Mouse (Mus musculus) lung, postnatal 0 days (tissue): Measurements from ENCODE around the gene Sgcg. TPM values are rescaled to one million over a fixed set of nuclear protein-coding genes. Genes with fewer than 3 reads are reported as not detected.

Experiments used
- ATAC-seq: fragments of 200-750 bp; cut with Nextera tagmentation; 2 replicates; pipeline ENCODE4 v1.8.0; 2017; ENCODE audit warnings: moderate library complexity
- DNase-seq: peaks from one replicate; pipeline ENCODE4 v3.0.0-alpha.2; 2016; ENCODE audit warnings: low spot score
- H3K27ac ChIP-seq: fragments of 300-500 bp; sonication (generic); 2 replicates; pipeline ENCODE4 v1.5.1; 2014; ENCODE audit warnings: antibody characterized with exemption, mild to moderate bottlenecking, low read length, mixed read lengths
- H3K27me3 ChIP-seq: fragments of 300-500 bp; sonication (generic); replicated peaks from 2 replicates; pipeline ENCODE4 v1.6.1; 2014; ENCODE audit warnings: low read length, mixed read lengths; ENCODE audit not compliant: insufficient read depth
- H3K36me3 ChIP-seq: fragments of 300-500 bp; sonication (generic); 2 replicates; pipeline ENCODE4 v1.6.1; 2014; ENCODE audit warnings: low read length, mixed read lengths; ENCODE audit not compliant: insufficient read depth
- H3K4me1 ChIP-seq: fragments of 300-500 bp; sonication (generic); 2 replicates; pipeline ENCODE4 v1.6.1; 2014; ENCODE audit warnings: antibody characterized with exemption, low read depth, low read length, mixed read lengths; ENCODE audit not compliant: insufficient read depth
- H3K4me2 ChIP-seq: fragments of 300-500 bp; sonication (generic); replicated peaks from 2 replicates; pipeline ENCODE4 v1.6.1; 2014; ENCODE audit warnings: low read depth, mild to moderate bottlenecking, low read length, moderate library complexity, mixed read lengths
- H3K4me3 ChIP-seq: fragments of 300-500 bp; sonication (generic); 2 replicates; pipeline ENCODE4 v1.5.1; 2014; ENCODE audit warnings: low read depth, low read length
- H3K9ac ChIP-seq: fragments of 300-500 bp; sonication (generic); replicated peaks from 2 replicates; pipeline ENCODE4 v1.6.1; 2014; ENCODE audit warnings: low read depth, mild to moderate bottlenecking
- H3K9me3 ChIP-seq: fragments of 300-500 bp; sonication (generic); 2 replicates; pipeline ENCODE4 v1.6.1; 2016; ENCODE audit warnings: low read length, mixed read lengths
- CTCF ChIP-seq: IDR thresholded peaks from 2 replicates; pipeline ENCODE4 v1.5.1; 2016; ENCODE audit warnings: antibody characterized with exemption, mild to moderate bottlenecking
- EP300 ChIP-seq: IDR thresholded peaks from 2 replicates; pipeline ENCODE4 v1.6.1; 2016; ENCODE audit warnings: antibody characterized with exemption, mild to moderate bottlenecking, control low read depth
- WGBS: fragments of 180-500 bp; shearing (Covaris S2); extraction: QIAGEN DNeasy Blood & Tissue Kit; methylation state at CpG from one replicate; pipeline ENCODE4 v1.1.7; 2014; 5-methylcytosine and 5-hydroxymethylcytosine counted together
- polyA plus RNA-seq: library from polyadenylated mRNA; unstranded; fragments of >200 nt; fragmentation: Nextera tagmentation; extraction: Ambion mirVana; gene quantifications from 2 replicates; pipeline ENCODE4 v1.2.1, GENCODE M21; 2015

Sgcg gene
- polyA plus RNA-seq, 1 experiment from 2014 or later, result 6.1 TPM

GRCm38 (mm10) chr14:61226151-61226550 lies 32.1 kb downstream of the Sgcg start:
- Histone ChIP-seq H3K4me3 (no peak overlapping the region), H3K9me3 (no peaks in the 10 kb centered on the region), H3K27ac (no peak overlapping the region), H3K36me3 (no peaks in the 10 kb centered on the region), H3K4me2 (no peak overlapping the region), H3K4me1 (no peaks in the 10 kb centered on the region), H3K27me3 (no peaks in the 10 kb centered on the region), H3K9ac (no peak overlapping the region)
- TF ChIP-seq CTCF (no peak), EP300 (no peak)
- ATAC-seq, result no peak
- 86% methylated on average over 1 of the region's 1 CpGs for WGBS
- DNase-seq, result no peak

- Histone ChIP-seq H3K9me3 (no peaks in the 10 kb centered on the region), H3K4me3 (no peak overlapping the region), H3K4me2 (no peak overlapping the region), H3K9ac (no peak overlapping the region), H3K4me1 (no peaks in the 10 kb centered on the region), H3K27ac (no peak overlapping the region), H3K27me3 (no peaks in the 10 kb centered on the region), H3K36me3 (no peaks in the 10 kb centered on the region)
- 71% methylated on average over 5 of the region's 5 CpGs for WGBS
- DNase-seq, result no peak
- ATAC-seq, result no peak
- TF ChIP-seq EP300 (no peak), CTCF (no peak)
Observed at GRCm38 (mm10) chr14:61224387-61225077, 33.8 kb downstream of the Sgcg start.

GRCm38 (mm10) chr14:61223740-61224139 lies 34.5 kb downstream of the Sgcg start:
- Histone ChIP-seq H3K4me1 (no peaks in the 10 kb centered on the region), H3K4me2 (no peak overlapping the region), H3K9me3 (no peaks in the 10 kb centered on the region), H3K4me3 (no peak overlapping the region), H3K36me3 (no peaks in the 10 kb centered on the region), H3K27ac (no peak overlapping the region), H3K9ac (no peak overlapping the region), H3K27me3 (no peaks in the 10 kb centered on the region)
- no peak for TF ChIP-seq CTCF
- no peak for TF ChIP-seq EP300
- ATAC-seq (no peak), DNase-seq (no peak)
- WGBS, result 62% methylated on average over 4 of the region's 4 CpGs

GRCm38 (mm10) chr14:61222506-61222905 lies 35.8 kb downstream of the Sgcg start:
- 58% methylated on average over 6 of the region's 6 CpGs for WGBS
- no peak overlapping the region for H3K4me2 ChIP-seq
- H3K9ac ChIP-seq, result no peak overlapping the region
- DNase-seq (no peak), ATAC-seq (no peak)
- H3K27me3 ChIP-seq, result no peaks in the 10 kb centered on the region
- no peak overlapping the region for H3K27ac ChIP-seq
- no peak overlapping the region for H3K4me3 ChIP-seq
- no peak for TF ChIP-seq EP300
- no peak for TF ChIP-seq CTCF
- no peaks in the 10 kb centered on the region for H3K36me3 ChIP-seq
- H3K4me1 ChIP-seq, result no peaks in the 10 kb centered on the region
- H3K9me3 ChIP-seq, result no peaks in the 10 kb centered on the region

GRCm38 (mm10) chr14:61221166-61221565 lies 37.1 kb downstream of the Sgcg start:
- TF ChIP-seq EP300 (no peak), CTCF (no peak)
- Histone ChIP-seq H3K27me3 (no peaks in the 10 kb centered on the region), H3K4me1 (no peaks in the 10 kb centered on the region), H3K36me3 (no peaks in the 10 kb centered on the region), H3K9ac (no peak overlapping the region), H3K27ac (no peak overlapping the region), H3K4me2 (no peak overlapping the region), H3K4me3 (no peak overlapping the region), H3K9me3 (no peaks in the 10 kb centered on the region)
- DNase-seq, result no peak
- ATAC-seq, result no peak
- 81% methylated on average over 5 of the region's 5 CpGs for WGBS

- WGBS, result 73% methylated on average over 6 of the region's 6 CpGs
- no peaks in the 10 kb centered on the region for H3K36me3 ChIP-seq
Observed at GRCm38 (mm10) chr14:61211754-61212153, 46.5 kb downstream of the Sgcg start.

GRCm38 (mm10) chr14:61210111-61210510 lies 48.2 kb downstream of the Sgcg start:
- TF ChIP-seq CTCF (no peak), EP300 (no peak)
- Histone ChIP-seq H3K4me3 (no peak overlapping the region), H3K27me3 (no peaks in the 10 kb centered on the region), H3K4me2 (no peak overlapping the region), H3K9ac (no peak overlapping the region), H3K36me3 (0 out of 2 replicates have a peak, but pooled peaks cover 4% of the 10 kb centered on the region), H3K4me1 (no peaks in the 10 kb centered on the region), H3K27ac (no peak overlapping the region), H3K9me3 (no peaks in the 10 kb centered on the region)
- DNase-seq, result no peak
- 83% methylated on average over 5 of the region's 5 CpGs for WGBS
- ATAC-seq, result no peak

More at GRCm38 (mm10) chr14:61211754-61212153, 46.5 kb downstream of the Sgcg start:
- Histone ChIP-seq H3K4me2 (no peak overlapping the region), H3K27ac (no peak overlapping the region), H3K4me3 (no peak overlapping the region), H3K4me1 (no peaks in the 10 kb centered on the region), H3K9me3 (no peaks in the 10 kb centered on the region), H3K9ac (no peak overlapping the region), H3K27me3 (no peaks in the 10 kb centered on the region)
- DNase-seq, result no peak
- TF ChIP-seq EP300 (no peak), CTCF (no peak)
- ATAC-seq, result no peak
